Mouse (Mus musculus): ENCODE results near the gene Tet3.

The Tet3 gene

GRCm38 (mm10) chr6:83415356-83415940, 43.4 kb downstream of the Tet3 start:
- peak; percentile 44 for DNase-seq (ENCODE audit: low read depth, low spot score)

- no peak for DNase-seq (ENCODE audit: low read depth, low spot score)
Measured at GRCm38 (mm10) chr6:83414601-83415355, 44.1 kb downstream of the Tet3 start.

- DNase-seq (ENCODE audit: low read depth, low spot score): no peak
Measured at GRCm38 (mm10) chr6:83413686-83414085, 45.2 kb downstream of the Tet3 start.

- no peak for DNase-seq (ENCODE audit: low read depth, low spot score)
Measured at GRCm38 (mm10) chr6:83412854-83413401, 46.0 kb downstream of the Tet3 start.

- no peak for DNase-seq (ENCODE audit: low read depth, low spot score)
Measured at GRCm38 (mm10) chr6:83412362-83412853, 46.5 kb downstream of the Tet3 start.

GRCm38 (mm10) chr6:83411635-83412361, 47.1 kb downstream of the Tet3 start:
- DNase-seq (ENCODE audit: low read depth, low spot score): no peak

- DNase-seq (ENCODE audit: low read depth, low spot score): no peak
Measured at GRCm38 (mm10) chr6:83410046-83410706, 48.7 kb downstream of the Tet3 start.

GRCm38 (mm10) chr6:83408510-83408909, 50.4 kb downstream of the Tet3 start:
- no peak for DNase-seq (ENCODE audit: low read depth, low spot score)

GRCm38 (mm10) chr6:83405511-83406064, 53.3 kb downstream of the Tet3 start:
- no peak for DNase-seq (ENCODE audit: low read depth, low spot score)

GRCm38 (mm10) chr6:83404571-83404970, 54.3 kb downstream of the Tet3 start:
- no peak for DNase-seq (ENCODE audit: low read depth, low spot score)

GRCm38 (mm10) chr6:83403481-83403880, 55.4 kb downstream of the Tet3 start:
- no peak for DNase-seq (ENCODE audit: low read depth, low spot score)

GRCm38 (mm10) chr6:83399790-83400189, 59.1 kb downstream of the Tet3 start:
- DNase-seq (ENCODE audit: low read depth, low spot score): no peak

GRCm38 (mm10) chr6:83397728-83398127, 61.2 kb downstream of the Tet3 start:
- no peak for DNase-seq (ENCODE audit: low read depth, low spot score)

GRCm38 (mm10) chr6:83396711-83397110, 62.2 kb downstream of the Tet3 start:
- DNase-seq (ENCODE audit: low read depth, low spot score): no peak

- no peak for DNase-seq (ENCODE audit: low read depth, low spot score)
Measured at GRCm38 (mm10) chr6:83395544-83396229, 63.2 kb downstream of the Tet3 start.

- no peak for DNase-seq (ENCODE audit: low read depth, low spot score)
Measured at GRCm38 (mm10) chr6:83394122-83394521, 64.8 kb downstream of the Tet3 start.

- no peak for DNase-seq (ENCODE audit: low read depth, low spot score)
Measured at GRCm38 (mm10) chr6:83392166-83392780, 66.6 kb downstream of the Tet3 start.

GRCm38 (mm10) chr6:83385569-83386090, 73.3 kb downstream of the Tet3 start:
- DNase-seq (ENCODE audit: low read depth, low spot score): peak; percentile 85

- no peak for DNase-seq (ENCODE audit: low read depth, low spot score)
Measured at GRCm38 (mm10) chr6:83381510-83382491, 77.1 kb downstream of the Tet3 start.

All from R1 (cell line).